In genomic region chr8:116872761-116873342, GRCm38 (mm10) we compare ENCODE assay signal across 10 mouse cellular contexts. TPM values are rescaled to one million over a fixed set of nuclear protein-coding genes. Genes with fewer than 3 reads are reported as not detected.
DNase-seq lines count a peak whose midpoint lies in the region; TF ChIP-seq lines count a peak whose summit lies in the region.
"Had no signal": no experiment of that assay in that cellular context is flagged by ENCODE, and none has a peak within 500 bp of the region (broad histone marks: within the 10 kb centered on the region; RNA-seq: fewer than 3 reads in every experiment).

No protein-coding gene starts in this region.

- no peak for DNase-seq in gastrocnemius, adult 2 months
- DNase-seq in gastrocnemius, postnatal 36 days: no peak
- DNase-seq in thymus, postnatal 0 days (ENCODE audit: low spot score): peak; percentile 51
- no peak for DNase-seq in thymus, adult 18-20 months
- DNase-seq in kidney, postnatal 25 days: peak; percentile 27 to 49
- no peak for DNase-seq in ovary, postnatal 10 days (ENCODE audit: low spot score)
- no peak for DNase-seq in adrenal gland, postnatal 25 days
- DNase-seq in testis, postnatal 10 days (ENCODE audit: low spot score): no peak

- TF ChIP-seq CTCF in gastrocnemius, adult 2 months (IDR thresholded peaks at IDR 0.05): peak; percentile 55

- intact Hi-C loops in gastrocnemius, adult 2 months (cut with DNase I): no loop called here
- intact Hi-C loops in gastrocnemius, postnatal 36 days (cut with DNase I): loop anchor here (10.0 kb wide), 1 partner anchor 388 kb away; no protein-coding TSS in a partner anchor

- no peak overlapping the region for H3K27ac ChIP-seq in gastrocnemius, adult 2 months
- H3K27ac ChIP-seq: midbrain, embryonic 15.5 days; stomach, embryonic 15.5 days had no signal

- no peak overlapping the region for H3K4me3 ChIP-seq in gastrocnemius, adult 2 months
- H3K4me3 ChIP-seq: midbrain, embryonic 15.5 days; stomach, embryonic 15.5 days had no signal

RNA-seq across cellular contexts. Expression of gene Cmc2, which starts 48.4 kb away (rescaled TPM):
- total RNA-seq in gastrocnemius, adult 2 months (2021): 10 to 100 TPM; 23.6 to 30.6 TPM
- total RNA-seq in gastrocnemius, postnatal 36 days (2021): 10 to 100 TPM; 23.1 to 30.7 TPM
- 132 and 136 TPM in 2 replicates for polyA plus RNA-seq in thymus, postnatal 0 days (2015; fragmentation: Nextera tagmentation; extraction: Ambion mirVana)
- total RNA-seq in adrenal gland, postnatal 25 days (2021): 50.7 and 55.5 TPM in 2 replicates

RNA-seq across cellular contexts. Expression of gene Cenpn, which starts 48.7 kb away (rescaled TPM):
- under 1 TPM; 0.43 to 0.50 TPM for total RNA-seq in gastrocnemius, adult 2 months (2021)
- under 1 TPM; 0.56 to 0.64 TPM for total RNA-seq in gastrocnemius, postnatal 36 days (2021)
- 32.2 and 35.4 TPM in 2 replicates for polyA plus RNA-seq in thymus, postnatal 0 days (2015; fragmentation: Nextera tagmentation; extraction: Ambion mirVana)
- 7.4 and 9.6 TPM in 2 replicates for total RNA-seq in adrenal gland, postnatal 25 days (2021)

Comparison
In these comparisons a context has a peak if more than half of its experiments do, and no peak if none do; other contexts are left out.
1. DNase-seq: peak in thymus, postnatal 0 days (single experiment) and kidney, postnatal 25 days (2 of 2); none in gastrocnemius, adult 2 months (single experiment), gastrocnemius, postnatal 36 days (0 of 2), thymus, adult 18-20 months (0 of 2), ovary, postnatal 10 days (single experiment), adrenal gland, postnatal 25 days (single experiment) and testis, postnatal 10 days (single experiment).